Mouse (Mus musculus) T-helper 2 cell (primary cell): Measurements from ENCODE around the gene Galnt6.

ENCODE experiments used
- in situ Hi-C: fragments of 300-600 bp; cut with MboI, MseI; formaldehyde crosslinking; loops from one replicate; pipeline ENCODE4 v1.15.1; 2025; ENCODE audit warnings: high pct_unique_total_duplicates

Gene Galnt6

DNA sequence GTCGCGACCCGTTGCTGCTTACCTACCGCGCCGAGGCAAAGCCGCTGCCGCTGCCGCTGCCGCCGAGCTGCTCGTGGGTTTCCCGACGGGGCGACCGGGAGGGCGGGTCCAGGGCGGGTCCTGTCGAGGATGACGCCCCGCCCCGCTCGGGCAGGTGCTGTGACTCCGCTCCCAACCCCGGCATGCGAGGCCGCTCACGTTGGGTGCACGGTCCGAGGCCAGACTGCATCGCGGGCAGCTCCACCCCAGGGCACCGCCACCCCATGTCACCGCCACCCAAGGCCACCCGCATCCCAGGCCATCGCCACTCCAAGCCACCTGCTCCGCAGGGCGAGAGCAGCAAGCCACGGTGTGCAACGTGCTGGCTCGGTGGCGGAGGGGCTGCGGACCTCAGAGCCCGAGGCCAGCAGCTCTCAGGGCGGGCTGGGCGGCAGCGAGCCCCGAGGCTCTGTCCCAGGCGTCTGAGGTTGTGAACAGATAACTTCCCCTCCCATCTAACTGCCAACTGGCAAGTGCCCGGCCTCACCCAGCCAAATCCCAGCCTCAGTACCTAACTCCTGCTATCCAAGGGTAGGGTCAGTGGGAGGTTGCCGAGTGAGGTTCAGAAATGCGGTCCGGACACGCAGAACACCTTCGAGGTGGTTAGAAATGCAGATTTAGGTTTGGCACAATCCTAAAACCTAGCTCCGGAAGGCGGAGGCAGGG is at the start of gene Galnt6:
Gene Galnt6, minus strand, starts transcription at position 96 of the 705 bp plus-strand sequence.
- in situ Hi-C loops = loop anchor here (10.0 kb wide), 1 partner anchor 655 kb away; no protein-coding TSS in a partner anchor

DNA sequence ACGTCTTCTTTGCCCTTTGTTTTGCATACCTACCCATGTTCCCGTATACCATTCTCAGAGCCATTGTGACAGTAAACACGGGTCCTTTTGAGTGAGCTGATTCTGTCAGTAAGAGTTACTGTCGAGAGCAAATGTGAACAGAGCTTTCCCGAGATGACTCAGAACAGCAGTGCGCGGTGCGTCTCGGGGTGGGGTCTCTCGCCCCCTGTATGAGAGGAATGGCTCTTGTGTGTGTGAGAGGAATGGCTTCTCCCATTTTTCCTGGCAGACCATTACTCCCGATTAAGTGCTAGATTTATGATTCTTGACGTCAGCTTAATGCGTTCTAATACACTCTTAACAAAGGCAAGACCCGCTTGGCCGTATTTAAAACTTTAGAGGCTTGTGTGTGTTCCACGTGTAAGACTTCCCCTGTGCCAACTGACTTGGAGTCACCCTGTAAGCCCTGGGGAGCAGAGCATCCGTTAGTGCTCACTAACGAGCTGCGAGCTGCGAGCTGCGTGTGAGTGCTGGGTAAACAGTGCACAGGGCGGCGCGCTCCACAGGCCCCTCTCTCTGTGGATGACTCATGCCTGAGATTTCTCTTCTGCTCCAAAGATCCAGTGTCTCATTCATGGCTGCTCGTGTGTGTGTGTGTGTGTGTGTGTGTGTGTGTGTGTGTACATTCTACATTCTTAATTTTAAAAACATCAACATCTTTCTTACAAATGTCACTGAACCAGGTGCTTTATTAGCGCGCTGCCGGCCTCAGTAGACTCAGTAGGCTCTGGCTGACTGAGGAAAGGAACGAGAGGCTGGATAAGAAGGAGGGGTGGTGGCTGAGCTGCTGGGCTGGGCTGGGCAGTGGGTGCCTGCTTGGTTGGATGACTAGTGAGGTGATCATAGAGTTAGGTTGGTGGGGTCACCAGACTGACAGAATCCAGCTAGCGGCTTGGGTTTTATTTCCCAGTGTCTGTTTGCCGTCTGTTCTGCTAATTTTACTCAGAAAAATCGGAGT is 48.1 kb upstream of the Galnt6 start:
- in situ Hi-C loops = no loop called here

- in situ Hi-C loops = no loop called here
Measured at GRCm38 (mm10) chr15:100776424-100776823, 47.2 kb upstream of the Galnt6 start.

- in situ Hi-C loops = no loop called here
Measured at GRCm38 (mm10) chr15:100775189-100776166, 46.3 kb upstream of the Galnt6 start.

DNA sequence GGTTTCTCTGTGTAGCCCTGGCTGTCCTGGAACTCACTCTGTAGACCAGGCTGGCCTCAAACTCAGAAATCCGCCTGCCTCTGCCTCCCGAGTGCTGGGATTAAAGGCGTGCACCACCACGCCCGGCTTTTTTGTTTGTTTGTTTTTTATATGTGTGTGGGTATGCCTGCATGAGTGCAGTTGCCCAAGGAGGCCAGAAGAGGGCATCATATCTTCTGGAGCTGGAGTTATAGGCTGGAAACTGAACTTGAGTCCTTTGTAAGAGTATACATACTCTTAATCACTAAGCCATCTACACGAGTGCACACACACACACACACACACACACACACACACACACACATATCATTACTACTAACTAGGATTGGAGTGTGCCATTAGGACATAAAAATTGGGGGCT is 44.7 kb upstream of the Galnt6 start:
- in situ Hi-C loops = loop anchor here (25.0 kb wide), 1 partner anchor 1363 kb away; the partner anchor contains the start of genes Igfbp6 and Spryd3

DNA sequence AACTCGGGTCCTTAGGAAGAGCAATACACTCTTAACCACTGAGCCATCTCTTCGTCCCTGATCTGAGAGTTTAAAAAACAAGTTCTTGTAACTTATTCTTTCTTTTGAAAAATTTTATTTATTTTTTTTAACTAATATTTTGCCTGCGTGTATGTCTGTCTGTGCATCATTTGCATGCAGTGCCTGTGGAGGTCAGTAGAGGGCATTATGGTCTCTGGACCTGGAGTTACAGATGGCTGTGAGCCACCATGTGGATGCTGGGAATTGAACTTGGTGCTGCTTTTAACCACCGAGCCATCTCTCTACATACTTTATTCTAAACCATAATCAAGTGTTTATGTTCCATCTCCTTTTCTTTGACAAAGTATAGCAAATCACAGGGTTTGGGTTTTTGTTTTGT is 43.5 kb upstream of the Galnt6 start:
- in situ Hi-C loops = loop anchor here (25.0 kb wide), 1 partner anchor 1365 kb away; the partner anchor contains the start of genes Igfbp6 and Spryd3

DNA sequence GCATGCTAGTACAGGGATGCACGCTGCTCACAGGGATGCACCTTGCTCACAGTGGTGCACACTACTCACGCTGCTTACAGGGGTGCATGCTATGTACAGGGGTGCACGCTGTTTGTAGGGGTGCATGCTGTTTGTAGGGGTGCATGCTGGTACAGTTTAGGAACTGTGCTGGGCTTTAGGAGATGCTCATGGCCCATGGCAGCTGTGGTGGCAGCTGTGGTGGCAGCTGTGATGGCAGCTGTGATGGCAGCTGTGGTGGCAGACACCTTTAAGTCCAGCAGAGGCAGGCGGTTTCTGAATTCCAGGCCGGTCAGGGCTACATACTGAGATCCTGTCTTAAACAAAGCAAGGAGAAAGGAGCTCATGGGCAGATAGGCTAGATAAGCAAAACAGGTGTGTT is 41.2 kb upstream of the Galnt6 start:
- in situ Hi-C loops = loop anchor here (25.0 kb wide), 1 partner anchor 1367 kb away; the partner anchor contains the start of genes Igfbp6 and Spryd3

- in situ Hi-C loops = loop anchor here (10.0 to 25.0 kb wide), 2 partner anchors 506 to 1368 kb away; partner anchors contain the start of genes Igfbp6 and Spryd3
Measured at GRCm38 (mm10) chr15:100769023-100769422, 39.8 kb upstream of the Galnt6 start.

GRCm38 (mm10) chr15:100767851-100768250 is 38.7 kb upstream of the Galnt6 start:
- in situ Hi-C loops = loop anchor here (10.0 to 25.0 kb wide), 2 partner anchors 507 to 1369 kb away; partner anchors contain the start of genes Igfbp6 and Spryd3

DNA sequence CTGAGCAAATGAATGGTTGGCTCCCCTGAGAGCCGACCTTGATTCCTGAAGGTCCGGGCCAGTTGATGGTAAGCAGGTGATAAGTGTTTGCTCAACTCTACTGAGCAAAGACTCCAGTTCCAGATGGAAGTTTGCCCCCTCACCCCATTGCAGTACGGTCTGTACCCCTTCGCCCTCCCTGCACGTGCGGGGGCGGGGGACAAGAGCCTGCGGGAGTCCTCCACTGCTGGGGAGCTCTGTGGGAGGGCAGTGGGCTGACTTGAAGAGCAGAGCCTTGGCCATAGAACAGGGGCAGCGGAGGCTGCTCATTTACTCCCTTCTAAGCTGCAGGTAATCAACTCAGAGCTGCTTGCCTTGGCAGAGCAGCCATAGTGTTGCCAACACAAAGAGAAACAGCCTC is 37.6 kb upstream of the Galnt6 start:
- in situ Hi-C loops = loop anchor here (10.0 to 25.0 kb wide), 2 partner anchors 508 to 1370 kb away; partner anchors contain the start of genes Igfbp6 and Spryd3

DNA sequence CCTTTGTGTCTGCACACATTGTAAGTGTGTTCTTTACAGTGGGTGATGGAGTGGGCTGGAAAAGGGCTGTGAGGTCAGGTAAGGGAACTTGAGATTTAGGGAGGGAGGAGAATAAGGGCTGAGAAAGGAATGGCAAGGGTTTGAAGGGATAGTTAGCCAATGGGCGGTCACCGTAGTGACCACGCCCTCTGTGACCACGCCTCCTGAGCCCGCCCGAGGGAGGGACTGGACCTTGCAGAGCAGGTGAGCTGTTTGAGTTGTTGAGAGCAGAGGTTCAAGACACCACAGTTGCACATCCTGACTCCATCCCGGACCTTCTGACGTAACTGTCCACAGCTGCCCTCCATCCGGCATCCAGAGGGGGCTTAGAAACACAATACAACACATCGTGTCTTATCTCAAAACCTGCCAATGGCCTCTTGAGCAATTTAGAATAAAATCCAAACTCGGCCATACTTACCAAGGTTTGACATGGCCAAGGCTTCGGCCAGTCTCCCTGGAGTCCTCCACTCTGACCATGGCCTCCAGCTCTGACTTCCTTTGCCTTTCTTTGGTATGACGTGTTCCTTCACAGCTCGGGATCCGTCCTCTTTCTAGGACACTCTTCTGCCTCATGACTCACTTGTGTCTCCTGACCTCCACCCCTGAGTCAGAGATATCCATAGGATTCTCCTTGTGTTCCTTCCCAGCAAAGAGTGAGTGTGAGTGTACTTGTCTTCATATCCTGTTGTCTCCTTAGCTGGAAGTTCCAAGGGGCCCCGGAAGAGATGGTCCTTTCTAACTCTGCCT is 35.2 kb upstream of the Galnt6 start:
- in situ Hi-C loops = loop anchor here (10.0 to 25.0 kb wide), 2 partner anchors 510 to 1373 kb away; partner anchors contain the start of genes Igfbp6 and Spryd3

DNA sequence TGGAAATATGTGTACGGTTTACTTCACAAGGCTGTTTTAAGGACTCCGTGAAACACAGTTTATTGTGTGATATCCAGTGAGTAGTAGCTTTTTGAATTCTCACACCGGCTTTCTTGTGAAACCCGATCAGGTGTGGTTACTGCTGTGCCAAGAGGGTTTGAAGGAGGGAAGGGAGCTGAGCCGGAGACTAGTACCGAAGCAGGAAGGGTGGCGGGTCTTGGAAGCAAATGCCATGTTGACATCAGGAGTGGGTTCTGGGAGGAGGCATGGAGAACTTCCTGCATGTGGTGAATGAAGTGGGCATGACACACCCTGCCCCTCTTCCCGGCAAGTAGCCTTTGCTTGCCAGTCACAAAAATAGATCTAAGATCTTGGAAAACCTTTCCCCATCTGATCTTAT is 33.5 kb upstream of the Galnt6 start:
- in situ Hi-C loops = loop anchor here (10.0 to 25.0 kb wide), 2 partner anchors 512 to 1375 kb away; partner anchors contain the start of genes Igfbp6 and Spryd3

DNA sequence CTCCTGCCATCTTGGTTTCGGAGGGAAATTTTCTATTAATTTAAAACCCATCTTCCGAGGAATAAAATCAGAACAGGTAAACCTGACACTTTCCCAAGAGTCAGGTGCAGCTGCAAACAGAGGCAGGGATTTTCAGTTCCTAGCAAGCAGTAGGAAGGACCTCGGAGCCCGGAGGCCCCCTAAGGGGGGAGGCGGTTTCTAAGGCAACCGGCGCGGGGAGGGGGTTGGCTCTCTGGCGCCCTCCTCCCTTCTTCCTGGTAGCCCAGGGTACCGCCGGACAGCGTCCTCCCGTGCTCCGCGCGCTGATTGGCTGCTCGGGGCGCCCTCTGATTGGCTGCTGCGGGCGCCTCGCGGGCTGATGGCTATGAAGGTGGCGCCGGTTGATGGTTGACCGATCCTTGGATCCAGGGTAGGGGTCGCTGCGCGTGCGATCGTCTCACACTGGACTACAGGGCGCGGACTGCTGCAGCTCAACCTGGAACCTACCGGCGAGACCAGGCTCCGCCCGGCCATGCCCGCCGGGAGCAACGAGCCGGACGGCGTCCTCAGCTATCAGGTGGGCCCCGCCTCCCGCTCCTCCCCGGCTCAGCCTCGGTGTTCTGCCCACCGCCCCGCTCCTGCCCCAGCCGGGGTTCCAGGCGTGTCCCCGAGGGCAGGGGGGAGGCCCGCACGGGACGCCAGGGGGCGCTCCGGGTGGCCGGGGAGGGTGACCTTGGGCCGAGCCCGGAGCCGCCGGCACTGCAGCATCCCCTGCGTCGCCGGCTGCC is 32.4 kb upstream of the Galnt6 start, which contains the start of gene Slc4a8:
Gene Slc4a8, plus strand, starts transcription at position 329 of the 767 bp plus-strand sequence.
- in situ Hi-C loops = loop anchor here (10.0 to 25.0 kb wide), 2 partner anchors 513 to 1376 kb away; partner anchors contain the start of genes Igfbp6 and Spryd3

- in situ Hi-C loops = loop anchor here (10.0 to 25.0 kb wide), 2 partner anchors 514 to 1376 kb away; partner anchors contain the start of genes Igfbp6 and Spryd3
Measured at GRCm38 (mm10) chr15:100761036-100761418, 31.9 kb upstream of the Galnt6 start.

DNA sequence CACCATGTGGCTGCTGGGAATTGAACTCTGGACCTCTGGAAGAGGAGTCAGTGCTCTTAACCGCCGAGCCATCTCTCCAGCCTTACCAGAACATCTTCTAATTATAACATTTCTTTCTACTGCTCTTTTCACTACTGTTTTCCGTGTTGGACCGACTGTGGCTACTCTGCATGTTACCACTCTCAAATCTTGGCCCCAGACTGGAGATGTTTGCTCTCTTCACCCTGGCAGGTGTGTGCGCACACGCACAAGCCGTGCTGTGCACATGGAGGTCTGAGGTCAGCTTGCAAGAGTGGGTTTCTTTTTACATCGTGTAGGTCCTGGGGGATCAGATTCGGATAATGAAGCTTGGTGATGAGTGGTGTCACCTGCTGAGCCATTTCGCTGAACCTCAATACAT is 30.1 kb upstream of the Galnt6 start:
- in situ Hi-C loops = loop anchor here (25.0 kb wide), 1 partner anchor 1378 kb away; the partner anchor contains the start of genes Igfbp6 and Spryd3

- in situ Hi-C loops = loop anchor here (25.0 kb wide), 1 partner anchor 1380 kb away; the partner anchor contains the start of genes Igfbp6 and Spryd3
Measured at GRCm38 (mm10) chr15:100757527-100757978, 28.4 kb upstream of the Galnt6 start.

DNA sequence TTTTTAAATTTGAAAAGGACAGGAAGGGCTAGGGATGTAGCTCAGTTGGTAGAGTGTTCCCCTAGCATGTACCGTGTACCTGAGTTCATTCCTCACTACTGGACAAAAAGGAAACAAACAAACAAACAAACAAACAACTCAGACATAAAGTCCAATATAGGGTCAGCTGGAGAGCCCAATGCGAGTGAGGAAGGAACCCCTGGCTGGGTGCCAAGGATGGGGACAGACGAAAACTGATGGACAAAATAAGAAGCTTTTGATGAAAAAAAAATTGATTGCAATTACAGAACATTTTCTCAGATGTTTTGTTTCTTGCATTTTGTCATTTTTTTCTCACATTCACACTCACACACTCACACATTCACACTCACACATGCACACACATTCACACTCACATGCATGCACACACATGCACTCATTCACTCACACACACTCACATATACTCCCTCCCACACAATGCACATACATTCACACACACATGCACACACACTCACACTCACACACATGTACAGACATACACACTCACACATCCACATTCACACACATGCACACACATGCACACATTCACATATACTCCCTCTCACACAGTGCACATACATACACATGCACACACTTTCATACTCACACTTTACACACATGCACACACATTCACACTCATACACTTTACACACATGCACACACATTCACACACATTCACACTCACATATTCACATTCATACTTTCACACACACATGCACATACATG is 26.9 kb upstream of the Galnt6 start:
- in situ Hi-C loops = loop anchor here (25.0 kb wide), 1 partner anchor 1381 kb away; the partner anchor contains the start of genes Igfbp6 and Spryd3
